Mouse (Mus musculus) kidney, postnatal 10 days (tissue): ENCODE data around the gene Gm49027.
"Not testable (repeated sequence)": the region's sequence is repeated elsewhere in the genome, so short reads cannot be mapped to it uniquely, and the experiment has no call there.

Experiments
- DNase-seq: peaks from one replicate; pipeline ENCODE4 v3.0.0; 2021; ENCODE audit warnings: mixed read lengths

The Gm49027 gene

GRCm38 (mm10) chr5:123525281-123525680 is at the start of gene Gm49027:
Gene Gm49027 (minus strand): TSS chr5:123525488.
- no peak for DNase-seq

- no peak for DNase-seq
Observed at GRCm38 (mm10) chr5:123573362-123573761, 48.1 kb upstream of the Gm49027 start.

GRCm38 (mm10) chr5:123572357-123573186 is 47.3 kb upstream of the Gm49027 start, which contains the start of gene Vps33a:
Gene Vps33a (minus strand): TSS chr5:123573038.
- DNase-seq, result peak; percentile 100

- no peak for DNase-seq
Observed at GRCm38 (mm10) chr5:123561128-123561527, 35.8 kb upstream of the Gm49027 start.

GRCm38 (mm10) chr5:123559588-123559987 is 34.3 kb upstream of the Gm49027 start:
- no peak for DNase-seq

DNA sequence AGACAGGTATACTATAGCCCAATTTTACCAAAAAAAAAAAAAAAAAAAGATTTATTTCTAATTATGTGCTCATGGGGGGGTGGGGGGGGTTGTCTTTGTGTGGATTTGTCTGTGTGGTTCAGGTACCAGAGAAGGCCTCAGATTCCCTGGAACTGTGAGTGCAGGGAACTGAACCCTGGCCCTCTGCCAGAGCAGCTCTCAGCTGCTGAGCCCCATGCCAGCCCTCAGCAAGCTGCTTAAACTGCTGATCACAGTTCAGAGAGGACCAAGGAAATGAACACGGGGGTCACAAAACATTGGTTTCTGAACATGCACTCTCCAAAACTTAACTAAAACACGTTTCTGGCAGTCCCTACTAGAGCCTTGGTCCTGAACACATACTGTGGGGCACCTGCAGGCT is 31.2 kb upstream of the Gm49027 start:
- peak; percentile 72 for DNase-seq

DNA sequence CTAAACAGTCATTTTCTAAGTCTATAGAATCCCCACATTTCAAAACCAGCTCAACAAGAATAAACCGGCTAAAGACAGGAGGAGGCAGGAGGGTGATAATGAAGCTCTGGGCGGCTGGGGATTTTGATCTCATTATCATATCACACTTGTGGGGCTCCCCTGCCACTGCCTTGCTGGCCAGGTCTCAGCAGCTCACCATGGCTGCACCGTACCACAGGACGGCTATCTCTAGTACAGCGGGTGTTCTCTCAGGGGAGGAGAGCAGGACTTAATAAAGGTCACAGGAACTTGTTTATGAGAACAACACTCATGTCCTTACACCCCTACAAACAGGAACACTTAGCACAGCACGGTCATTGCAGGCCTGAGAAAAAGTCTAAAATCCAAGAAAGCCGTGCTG is 30.4 kb upstream of the Gm49027 start:
- no peak for DNase-seq

DNA sequence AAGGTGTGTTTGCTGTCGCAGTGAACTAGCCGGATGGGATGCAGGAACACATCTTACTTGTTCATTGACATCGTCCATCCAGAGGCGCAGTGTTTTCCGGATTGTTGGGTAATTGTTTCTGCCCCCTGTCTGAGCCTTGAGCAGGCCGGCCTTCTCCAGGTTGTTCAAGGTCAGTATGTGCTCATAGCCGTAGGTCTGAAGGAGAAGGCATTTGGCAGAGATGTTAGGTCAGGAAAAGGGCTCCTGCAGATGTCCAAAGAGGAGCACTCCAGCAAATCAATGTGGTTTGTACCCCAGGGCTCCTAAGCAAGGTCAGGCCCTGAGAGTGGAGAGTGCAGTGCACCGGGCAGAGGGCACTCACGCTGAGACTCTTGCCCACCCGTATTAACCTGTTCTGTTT is 8.5 kb upstream of the Gm49027 start:
- DNase-seq, result no peak

- no peak for DNase-seq
Observed at GRCm38 (mm10) chr5:123530056-123530455, 4.8 kb upstream of the Gm49027 start.

- no peak for DNase-seq
Observed at GRCm38 (mm10) chr5:123528641-123529040, 3.4 kb upstream of the Gm49027 start.

GRCm38 (mm10) chr5:123525916-123526495 is 718 bp upstream of the Gm49027 start:
- DNase-seq, result no peak

- DNase-seq, result peak; percentile 92
Observed at GRCm38 (mm10) chr5:123524393-123524750, 916 bp downstream of the Gm49027 start.

GRCm38 (mm10) chr5:123523692-123524392 is 1.4 kb downstream of the Gm49027 start, which contains the start of gene Diablo:
Gene Diablo (minus strand): TSS chr5:123524176.
- peak; percentile 99 for DNase-seq

DNA sequence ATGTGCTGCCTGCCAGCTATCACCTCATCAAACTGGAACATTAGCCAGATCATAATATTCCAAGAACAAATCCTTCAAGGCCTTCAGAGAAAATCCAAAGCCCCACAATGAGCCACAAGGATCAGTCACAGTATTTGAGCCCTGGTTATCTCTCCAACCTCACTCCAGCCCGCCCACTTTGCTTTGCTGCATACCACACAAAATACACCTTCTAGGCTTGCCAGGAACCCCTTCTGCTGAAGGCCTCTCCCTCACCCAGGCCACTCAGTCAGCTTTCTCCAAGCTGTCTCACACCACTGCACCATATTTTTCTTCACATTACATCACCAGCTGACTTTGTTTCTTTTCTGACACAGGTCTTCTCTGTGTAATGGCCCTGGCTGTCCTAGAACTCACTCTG is 3.1 kb downstream of the Gm49027 start:
- DNase-seq, result no peak

DNA sequence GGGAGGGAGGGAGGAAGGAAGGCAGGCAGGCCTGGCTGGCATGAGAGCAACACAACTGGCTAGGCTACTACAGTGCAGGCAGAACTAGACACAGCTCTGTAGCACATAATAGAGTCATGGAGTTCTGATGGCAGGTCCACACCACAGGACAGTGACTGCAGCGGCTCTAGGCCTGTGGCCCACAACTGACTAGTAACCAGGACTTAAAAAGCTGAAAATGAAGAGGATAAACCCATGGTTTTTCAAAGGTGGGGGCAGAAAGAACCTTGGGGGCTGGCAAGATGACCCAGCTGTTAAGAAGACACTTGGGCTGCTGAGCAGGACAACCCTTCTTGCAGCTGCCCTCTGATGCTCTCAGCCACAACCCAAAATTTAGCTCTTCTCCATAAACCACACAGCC is 3.7 kb downstream of the Gm49027 start:
- no peak for DNase-seq

- no peak for DNase-seq
Observed at GRCm38 (mm10) chr5:123520666-123521065, 4.6 kb downstream of the Gm49027 start.

GRCm38 (mm10) chr5:123514871-123515270 is 10.4 kb downstream of the Gm49027 start:
- no peak for DNase-seq

DNA sequence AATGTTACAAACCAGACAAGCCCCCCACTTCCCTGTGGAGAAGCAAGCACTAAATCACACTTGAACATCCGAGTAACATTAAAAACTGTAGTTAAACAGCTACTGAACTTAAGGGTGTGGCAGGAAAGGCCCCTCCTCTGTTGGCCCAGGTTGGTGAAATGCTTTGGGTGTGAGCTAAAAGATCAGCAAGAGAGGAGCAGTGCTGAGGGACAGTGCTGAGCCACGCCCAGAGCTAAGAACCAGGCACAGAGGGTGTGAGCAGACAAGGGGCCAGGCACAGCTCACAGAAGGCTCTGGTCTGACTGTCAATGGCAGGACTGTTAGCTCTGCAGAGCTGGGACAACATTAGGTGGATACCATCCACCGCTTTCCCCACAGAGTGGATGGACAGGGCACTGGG is 13.2 kb downstream of the Gm49027 start:
- DNase-seq, result no peak

DNA sequence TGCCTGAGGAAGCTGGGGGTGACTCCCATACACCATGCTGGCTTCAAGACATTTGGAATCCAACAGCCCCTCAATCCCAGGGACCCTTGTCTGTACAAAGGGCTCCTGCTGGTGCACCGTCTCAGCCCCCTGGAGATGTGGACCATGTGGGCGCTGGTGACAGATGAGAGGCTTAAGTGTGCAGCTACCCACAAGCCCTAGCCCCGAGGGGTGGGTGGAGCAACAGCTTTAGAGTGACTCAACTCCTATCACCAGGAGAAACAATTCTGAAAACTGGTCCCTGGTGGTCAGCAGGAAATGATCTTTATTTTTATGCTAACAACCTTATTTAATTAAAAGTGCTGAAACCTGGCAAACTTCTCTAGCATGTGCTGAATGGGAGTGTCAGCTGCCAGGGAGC is 13.9 kb downstream of the Gm49027 start:
- not testable (repeated sequence) for DNase-seq

DNA sequence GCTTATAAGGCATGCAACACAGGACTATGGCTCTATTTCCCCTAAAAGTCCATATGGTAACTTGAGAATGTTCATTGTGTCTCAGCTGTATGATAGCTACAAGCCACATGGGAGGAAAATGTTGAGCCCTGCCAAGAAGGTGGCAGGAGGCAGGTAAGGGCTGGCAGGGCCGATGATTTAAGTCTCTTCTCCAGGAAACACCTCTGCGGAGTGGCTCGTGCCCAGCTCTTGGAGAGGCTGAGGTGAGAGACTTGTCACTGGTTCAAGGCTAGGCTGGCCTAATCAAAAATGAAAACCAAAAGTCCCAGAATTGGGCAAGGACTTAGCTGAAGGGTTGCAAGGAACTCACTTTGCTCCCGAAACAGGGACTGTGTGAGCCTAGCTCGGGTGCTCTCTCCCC is 15.1 kb downstream of the Gm49027 start, which contains the start of gene B3gnt4:
TSS of gene B3gnt4 (plus strand) at position 301 of the 400 bp plus-strand sequence.
- no peak for DNase-seq

DNA sequence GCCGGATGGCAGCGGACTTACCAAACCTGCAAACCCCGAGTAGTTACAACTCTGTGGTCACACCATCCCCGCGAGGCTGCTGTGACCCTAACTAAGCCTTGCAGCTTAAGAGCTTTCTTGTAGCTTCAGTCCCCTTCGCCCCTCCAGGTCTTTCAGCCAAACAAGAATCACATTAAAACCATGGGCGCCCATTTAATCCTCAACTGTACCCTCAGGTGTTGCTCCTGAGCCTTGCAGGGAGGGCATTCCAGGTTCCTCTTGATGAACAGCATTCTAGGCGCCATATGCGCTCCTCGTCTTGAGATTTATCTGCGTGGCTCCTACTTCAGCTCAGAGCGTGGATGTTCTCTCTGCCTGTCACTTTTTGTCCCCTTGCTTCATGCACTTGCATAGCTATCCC is 16.4 kb downstream of the Gm49027 start:
- no peak for DNase-seq

DNA sequence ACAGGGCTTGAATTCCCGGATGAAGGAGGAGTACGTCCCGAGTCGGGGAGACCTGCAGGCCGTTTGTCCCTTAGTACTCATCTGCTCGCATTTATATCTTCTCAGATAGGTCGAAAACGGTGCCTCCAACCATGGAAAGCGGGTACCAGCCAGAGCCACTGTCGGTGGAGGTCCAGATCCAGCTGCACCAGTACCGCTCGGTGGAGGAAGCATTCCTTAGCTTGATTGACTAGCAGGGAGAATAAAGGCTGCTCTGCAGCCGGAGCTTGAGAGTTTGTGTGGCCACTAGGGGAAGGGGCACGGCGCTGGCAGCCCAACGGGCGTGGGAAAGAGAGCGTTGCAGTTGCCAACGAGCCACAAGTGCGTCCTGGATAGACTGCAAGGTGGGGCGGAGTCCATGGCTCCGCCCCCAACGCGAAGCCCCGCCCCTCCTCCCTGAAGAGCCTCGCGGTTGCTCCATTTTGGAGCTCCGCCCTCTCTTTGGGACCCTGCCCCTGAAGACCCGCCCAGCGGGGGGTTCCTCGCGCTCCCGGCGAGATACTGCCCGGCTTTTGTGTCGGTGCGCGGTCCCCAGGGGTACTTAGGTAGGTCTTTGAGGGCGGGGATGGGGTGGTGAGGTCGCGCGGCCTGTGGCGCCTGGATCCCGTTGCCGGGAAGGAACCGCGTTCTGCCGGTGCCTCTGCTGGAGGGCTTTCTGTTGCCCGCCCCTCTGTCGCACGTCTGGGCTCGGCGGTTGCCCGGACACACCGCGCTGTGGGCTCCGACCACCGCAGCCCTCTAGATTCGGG is 17.2 kb downstream of the Gm49027 start:
- DNase-seq, result peak; percentile 91

GRCm38 (mm10) chr5:123501973-123502372 is 23.3 kb downstream of the Gm49027 start:
- DNase-seq, result no peak
